Mouse (Mus musculus): ENCODE measurements around the gene Bank1. TPM values are rescaled to one million over a fixed set of nuclear protein-coding genes. Genes with fewer than 3 reads are reported as not detected.

Bank1 gene
- polyA plus RNA-seq, 1 experiment = 1.2 TPM

DNA sequence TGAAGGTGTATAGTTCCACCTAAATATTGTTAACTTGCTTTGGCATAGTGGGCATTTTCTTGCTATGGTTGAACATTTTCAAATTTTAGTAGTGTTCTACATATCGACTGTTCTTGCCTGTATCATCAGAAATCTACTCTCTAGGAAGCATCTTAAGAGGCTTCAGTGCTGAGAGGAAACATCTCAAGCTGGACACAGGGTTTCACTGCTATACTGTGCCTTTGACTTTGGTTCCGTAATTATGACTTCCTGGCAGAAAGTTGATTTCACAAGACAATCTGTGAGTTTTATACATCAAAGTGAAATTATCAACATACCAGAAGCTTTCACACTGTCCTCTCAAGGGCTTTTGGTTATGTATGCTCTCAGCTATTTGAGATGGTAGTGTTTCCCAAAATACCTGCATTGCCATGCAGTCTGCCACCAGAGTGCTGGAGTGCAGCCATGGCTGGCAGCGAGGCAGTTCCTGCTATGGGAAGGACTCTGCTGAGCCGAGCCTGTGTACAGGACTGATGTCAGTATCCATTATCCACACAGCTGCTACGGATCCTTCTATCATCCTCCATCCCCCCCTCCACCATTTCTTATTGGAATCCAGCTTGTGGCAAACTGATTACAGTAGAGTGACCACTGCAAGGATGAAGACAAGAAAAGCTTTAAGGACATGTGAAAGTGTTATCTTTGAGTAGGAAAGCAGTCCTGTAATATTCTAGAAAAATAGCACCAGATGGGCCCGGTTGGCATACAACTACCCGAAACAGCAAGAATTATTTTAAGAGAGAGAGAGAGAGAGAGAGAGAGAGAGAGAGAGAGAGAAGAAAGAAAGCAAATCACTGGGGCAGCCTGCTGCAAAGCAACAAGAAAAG lies 160.5 kb downstream of the Bank1 start:
- WGBS = 76% methylated on average over 7 of the region's 7 CpGs
- DNase-seq = no peak
- H3K4me1 ChIP-seq (ENCODE audit: control insufficient read depth, insufficient read depth, low read length) = no peaks in the 10 kb centered on the region
- no peak overlapping the region for H3K4me3 ChIP-seq (ENCODE audit: insufficient read depth, low read depth, low read length)
- no peak overlapping the region for H3K27ac ChIP-seq (ENCODE audit: insufficient read depth, low read depth, low read length)
- no peaks in the 10 kb centered on the region for H3K36me3 ChIP-seq (ENCODE audit: control insufficient read depth, insufficient read depth, low read length)
- no peak for TF ChIP-seq POLR2A (IDR thresholded peaks at IDR 0.05; ENCODE audit: low read depth, low read length)
- TF ChIP-seq CTCF (conservative IDR thresholded peaks at IDR 0.05; ENCODE audit: insufficient read depth, insufficient read length, low read depth, low read length) = no peak
- H3K27me3 ChIP-seq (replicated peaks; ENCODE audit: control insufficient read depth, insufficient read depth, low read length) = no peaks in the 10 kb centered on the region

DNA sequence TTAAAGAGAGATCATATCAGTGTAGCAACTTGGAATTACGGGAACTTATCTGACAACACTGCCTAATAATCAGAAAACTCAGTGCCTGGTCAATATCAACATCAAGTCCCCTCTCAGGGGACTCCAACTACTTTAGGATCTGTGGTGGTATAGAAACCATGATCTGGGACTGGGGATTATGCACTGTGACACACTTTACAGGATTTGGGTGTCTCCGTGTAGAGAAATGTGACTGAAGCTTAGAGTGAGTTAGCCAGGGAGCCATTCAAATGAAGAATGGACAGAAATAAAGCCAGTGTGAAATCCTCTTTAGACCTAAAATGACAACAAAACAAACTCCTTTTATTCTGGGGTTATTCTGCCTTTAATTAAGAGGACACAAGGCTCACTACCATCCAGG lies 167.8 kb downstream of the Bank1 start:
- Histone ChIP-seq H3K27me3 (replicated peaks; ENCODE audit: control insufficient read depth, insufficient read depth, low read length) (no peaks in the 10 kb centered on the region), H3K27ac (ENCODE audit: insufficient read depth, low read depth, low read length) (no peak overlapping the region), H3K4me3 (ENCODE audit: insufficient read depth, low read depth, low read length) (no peak overlapping the region), H3K4me1 (ENCODE audit: control insufficient read depth, insufficient read depth, low read length) (no peaks in the 10 kb centered on the region), H3K36me3 (ENCODE audit: control insufficient read depth, insufficient read depth, low read length) (no peaks in the 10 kb centered on the region)
- WGBS = 89% methylated on average over 2 of the region's 2 CpGs
- no peak for TF ChIP-seq POLR2A (IDR thresholded peaks at IDR 0.05; ENCODE audit: low read depth, low read length)
- no peak for DNase-seq

DNA sequence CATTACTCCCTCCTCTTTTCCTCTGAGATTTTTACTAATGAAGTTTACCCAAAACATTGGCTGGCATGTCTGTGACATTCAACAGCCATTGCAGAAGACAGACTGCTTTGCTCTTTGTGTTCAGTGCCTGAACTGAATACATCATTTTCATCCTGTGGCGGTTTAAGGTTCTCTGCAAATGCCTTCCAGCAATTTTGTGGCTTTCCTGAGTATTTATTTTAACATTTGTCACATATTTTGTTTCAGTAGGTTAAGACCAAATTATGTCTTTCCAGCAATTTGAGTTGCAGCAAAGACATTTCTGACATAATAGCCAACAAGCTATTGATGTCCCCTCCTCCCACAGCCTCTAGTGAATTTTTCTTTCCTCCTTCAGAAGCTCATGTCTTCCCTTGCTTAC lies 170.3 kb downstream of the Bank1 start:
- H3K4me1 ChIP-seq (ENCODE audit: control insufficient read depth, insufficient read depth, low read length) = no peaks in the 10 kb centered on the region
- TF ChIP-seq POLR2A (IDR thresholded peaks at IDR 0.05; ENCODE audit: low read depth, low read length) = no peak
- no peak for TF ChIP-seq CTCF (conservative IDR thresholded peaks at IDR 0.05; ENCODE audit: insufficient read depth, insufficient read length, low read depth, low read length)
- WGBS = 74% methylated on average over 1 of the region's 1 CpGs

DNA sequence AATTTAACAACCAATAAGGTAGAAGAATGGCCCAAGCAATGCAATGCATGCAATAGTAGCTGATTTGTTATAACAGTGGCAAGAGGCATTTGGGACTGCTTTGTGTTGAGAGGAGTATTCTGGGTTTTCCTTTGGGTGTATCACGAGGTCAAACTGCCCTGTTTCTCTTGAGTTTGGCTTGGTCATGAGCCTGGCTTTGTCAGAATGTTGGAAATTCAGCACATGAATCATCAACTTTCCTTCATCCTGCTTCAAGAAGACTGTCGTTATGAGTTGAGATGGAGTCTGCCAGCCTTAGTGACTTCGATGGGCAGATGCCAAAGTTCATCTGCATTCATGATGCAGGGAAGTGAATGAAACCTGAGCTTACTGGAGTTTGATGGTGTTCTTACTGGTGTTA lies 175.0 kb downstream of the Bank1 start:
- Histone ChIP-seq H3K27ac (ENCODE audit: insufficient read depth, low read depth, low read length) (no peak overlapping the region), H3K36me3 (ENCODE audit: control insufficient read depth, insufficient read depth, low read length) (no peaks in the 10 kb centered on the region), H3K4me1 (ENCODE audit: control insufficient read depth, insufficient read depth, low read length) (no peaks in the 10 kb centered on the region), H3K4me3 (ENCODE audit: insufficient read depth, low read depth, low read length) (no peak overlapping the region), H3K27me3 (replicated peaks; ENCODE audit: control insufficient read depth, insufficient read depth, low read length) (no peaks in the 10 kb centered on the region)
- DNase-seq = no peak
- 67% methylated on average over 3 of the region's 3 CpGs for whole genome bisulfite sequencing
- TF ChIP-seq CTCF (conservative IDR thresholded peaks at IDR 0.05; ENCODE audit: insufficient read depth, insufficient read length, low read depth, low read length) = no peak
- no peak for TF ChIP-seq POLR2A (IDR thresholded peaks at IDR 0.05; ENCODE audit: low read depth, low read length)

More for the DNA sequence above, 170.3 kb downstream of the Bank1 start:
- H3K27ac ChIP-seq (ENCODE audit: insufficient read depth, low read depth, low read length) = no peak overlapping the region
- no peaks in the 10 kb centered on the region for H3K36me3 ChIP-seq (ENCODE audit: control insufficient read depth, insufficient read depth, low read length)
- no peak overlapping the region for H3K4me3 ChIP-seq (ENCODE audit: insufficient read depth, low read depth, low read length)
- no peak for DNase-seq
- H3K27me3 ChIP-seq (replicated peaks; ENCODE audit: control insufficient read depth, insufficient read depth, low read length) = no peaks in the 10 kb centered on the region

DNA sequence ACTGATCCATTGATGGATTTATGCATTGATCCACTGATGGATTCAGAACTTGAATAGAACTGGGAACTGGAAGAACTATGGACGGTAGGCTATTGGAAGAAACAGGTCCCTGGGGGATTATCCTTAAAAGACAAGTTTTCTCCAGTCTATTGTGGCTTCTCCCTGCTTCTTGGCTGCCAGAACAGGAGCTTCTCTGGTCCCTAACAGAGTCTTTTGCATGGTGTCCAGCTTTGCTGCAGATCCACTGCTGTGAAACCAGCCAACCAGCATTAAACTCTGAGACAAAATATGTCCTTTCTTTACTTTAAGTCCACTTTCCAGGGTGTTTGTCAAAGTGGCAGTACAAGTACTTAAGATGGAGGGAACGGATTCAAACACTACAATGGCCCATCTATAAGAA lies 178.7 kb downstream of the Bank1 start:
- DNase-seq = no peak
- H3K27me3 ChIP-seq (replicated peaks; ENCODE audit: control insufficient read depth, insufficient read depth, low read length) = no peaks in the 10 kb centered on the region
- no peaks in the 10 kb centered on the region for H3K4me1 ChIP-seq (ENCODE audit: control insufficient read depth, insufficient read depth, low read length)
- TF ChIP-seq CTCF (conservative IDR thresholded peaks at IDR 0.05; ENCODE audit: insufficient read depth, insufficient read length, low read depth, low read length) (no peak), POLR2A (IDR thresholded peaks at IDR 0.05; ENCODE audit: low read depth, low read length) (no peak)
- no peak overlapping the region for H3K27ac ChIP-seq (ENCODE audit: insufficient read depth, low read depth, low read length)
- no peak overlapping the region for H3K4me3 ChIP-seq (ENCODE audit: insufficient read depth, low read depth, low read length)
- no peaks in the 10 kb centered on the region for H3K36me3 ChIP-seq (ENCODE audit: control insufficient read depth, insufficient read depth, low read length)
- WGBS = 92% methylated on average over 2 of the region's 2 CpGs

DNA sequence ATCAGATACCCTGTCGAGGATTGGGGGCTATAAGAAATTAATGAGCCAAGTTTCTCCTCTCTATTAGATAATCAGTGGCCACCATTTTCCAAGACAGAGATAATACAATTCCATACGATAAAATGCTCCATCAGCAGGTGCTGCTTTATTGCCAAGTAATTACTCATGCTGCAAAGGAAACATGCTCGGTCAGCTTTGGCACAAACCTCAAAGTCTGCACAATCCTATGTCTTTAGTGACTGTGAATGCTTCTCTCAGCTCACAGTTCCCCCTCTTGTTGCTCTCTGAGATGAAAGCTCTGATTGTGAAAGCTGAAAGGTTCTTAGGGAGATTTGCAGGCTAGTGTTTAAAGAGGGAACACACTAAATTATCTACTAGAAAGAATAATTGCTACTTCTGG lies 193.9 kb downstream of the Bank1 start:
- H3K4me1 ChIP-seq (ENCODE audit: control insufficient read depth, insufficient read depth, low read length) = no peaks in the 10 kb centered on the region
- H3K36me3 ChIP-seq (ENCODE audit: control insufficient read depth, insufficient read depth, low read length) = no peaks in the 10 kb centered on the region
- no peak overlapping the region for H3K27ac ChIP-seq (ENCODE audit: insufficient read depth, low read depth, low read length)
- WGBS = 22% methylated on average over 3 of the region's 3 CpGs
- H3K4me3 ChIP-seq (ENCODE audit: insufficient read depth, low read depth, low read length) = no peak overlapping the region
- no peaks in the 10 kb centered on the region for H3K27me3 ChIP-seq (replicated peaks; ENCODE audit: control insufficient read depth, insufficient read depth, low read length)
- no peak for TF ChIP-seq POLR2A (IDR thresholded peaks at IDR 0.05; ENCODE audit: low read depth, low read length)
- TF ChIP-seq CTCF (conservative IDR thresholded peaks at IDR 0.05; ENCODE audit: insufficient read depth, insufficient read length, low read depth, low read length) = no peak
- no peak for DNase-seq

DNA sequence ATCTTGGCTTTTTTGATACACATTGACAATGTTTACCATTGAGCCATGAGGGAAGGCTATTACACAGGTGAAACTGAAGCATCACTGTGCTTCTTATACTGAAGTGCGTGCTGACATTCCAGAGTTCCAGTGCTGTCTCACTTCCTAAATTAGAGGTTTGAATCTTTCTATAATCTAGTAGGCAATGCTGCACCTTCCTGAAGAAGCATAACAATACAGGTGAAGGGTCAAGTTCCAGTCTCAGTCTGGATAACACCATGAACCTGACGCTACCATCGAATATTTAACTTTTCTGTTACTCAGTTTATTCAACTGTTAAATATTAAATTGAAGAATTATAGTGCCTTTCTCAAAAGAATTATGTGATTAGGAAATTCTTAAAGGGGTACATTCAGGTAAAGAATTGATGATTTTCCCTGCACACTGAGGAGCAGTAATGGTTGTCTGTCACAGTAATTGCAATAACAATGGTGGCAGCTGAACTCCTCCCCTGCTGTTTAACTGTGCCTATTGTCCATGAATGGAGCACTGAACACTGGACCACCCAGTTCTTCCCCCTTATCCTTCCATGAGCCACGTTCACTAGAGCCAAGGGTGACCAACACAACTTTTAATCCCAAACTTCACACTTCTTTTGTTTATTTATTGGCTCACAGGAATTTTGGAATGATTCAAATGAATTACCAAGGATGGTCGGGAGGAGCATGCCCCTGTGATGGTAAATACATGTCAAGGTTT lies 210.2 kb downstream of the Bank1 start:
- Histone ChIP-seq H3K36me3 (ENCODE audit: control insufficient read depth, insufficient read depth, low read length) (no peaks in the 10 kb centered on the region), H3K4me1 (ENCODE audit: control insufficient read depth, insufficient read depth, low read length) (no peaks in the 10 kb centered on the region), H3K27me3 (replicated peaks; ENCODE audit: control insufficient read depth, insufficient read depth, low read length) (no peaks in the 10 kb centered on the region), H3K27ac (ENCODE audit: insufficient read depth, low read depth, low read length) (no peak overlapping the region), H3K4me3 (ENCODE audit: insufficient read depth, low read depth, low read length) (no peak overlapping the region)
- no peak for TF ChIP-seq CTCF (conservative IDR thresholded peaks at IDR 0.05; ENCODE audit: insufficient read depth, insufficient read length, low read depth, low read length)
- TF ChIP-seq POLR2A (IDR thresholded peaks at IDR 0.05; ENCODE audit: low read depth, low read length) = no peak
- no peak for DNase-seq
- 66% methylated on average over 5 of the region's 5 CpGs for WGBS

Measured in kidney, adult 2 months (tissue).